Mouse (Mus musculus): Measurements from ENCODE around the gene Nrp2. TPM values are rescaled to one million over a fixed set of nuclear protein-coding genes. Genes with fewer than 3 reads are reported as not detected.

Nrp2 gene
- polyA plus RNA-seq, 1 experiment: 7.7 TPM

GRCm38 (mm10) chr1:62773105-62773920 is 70.2 kb downstream of the Nrp2 start:
- H3K4me3 ChIP-seq (ENCODE audit: insufficient read depth, low read length): no peak overlapping the region
- TF ChIP-seq CTCF (IDR thresholded peaks at IDR 0.05; ENCODE audit: extremely low read depth, insufficient read depth, low read length) (no peak), POLR2A (IDR thresholded peaks at IDR 0.05; ENCODE audit: extremely low read depth, insufficient read depth, low read length) (no peak)
- H3K4me1 ChIP-seq (ENCODE audit: control insufficient read depth, insufficient read depth, low read length): peaks cover 7% of the 10 kb centered on the region; the same call in 1 of the 2 replicates
- H3K27ac ChIP-seq (ENCODE audit: insufficient read depth, low read length): no peak overlapping the region

- no peak for TF ChIP-seq POLR2A (IDR thresholded peaks at IDR 0.05; ENCODE audit: extremely low read depth, insufficient read depth, low read length)
- no peak overlapping the region for H3K4me3 ChIP-seq (ENCODE audit: insufficient read depth, low read length)
These were observed 70.8 kb downstream of the Nrp2 start for GRCm38 (mm10) chr1:62773921-62774191.

DNA sequence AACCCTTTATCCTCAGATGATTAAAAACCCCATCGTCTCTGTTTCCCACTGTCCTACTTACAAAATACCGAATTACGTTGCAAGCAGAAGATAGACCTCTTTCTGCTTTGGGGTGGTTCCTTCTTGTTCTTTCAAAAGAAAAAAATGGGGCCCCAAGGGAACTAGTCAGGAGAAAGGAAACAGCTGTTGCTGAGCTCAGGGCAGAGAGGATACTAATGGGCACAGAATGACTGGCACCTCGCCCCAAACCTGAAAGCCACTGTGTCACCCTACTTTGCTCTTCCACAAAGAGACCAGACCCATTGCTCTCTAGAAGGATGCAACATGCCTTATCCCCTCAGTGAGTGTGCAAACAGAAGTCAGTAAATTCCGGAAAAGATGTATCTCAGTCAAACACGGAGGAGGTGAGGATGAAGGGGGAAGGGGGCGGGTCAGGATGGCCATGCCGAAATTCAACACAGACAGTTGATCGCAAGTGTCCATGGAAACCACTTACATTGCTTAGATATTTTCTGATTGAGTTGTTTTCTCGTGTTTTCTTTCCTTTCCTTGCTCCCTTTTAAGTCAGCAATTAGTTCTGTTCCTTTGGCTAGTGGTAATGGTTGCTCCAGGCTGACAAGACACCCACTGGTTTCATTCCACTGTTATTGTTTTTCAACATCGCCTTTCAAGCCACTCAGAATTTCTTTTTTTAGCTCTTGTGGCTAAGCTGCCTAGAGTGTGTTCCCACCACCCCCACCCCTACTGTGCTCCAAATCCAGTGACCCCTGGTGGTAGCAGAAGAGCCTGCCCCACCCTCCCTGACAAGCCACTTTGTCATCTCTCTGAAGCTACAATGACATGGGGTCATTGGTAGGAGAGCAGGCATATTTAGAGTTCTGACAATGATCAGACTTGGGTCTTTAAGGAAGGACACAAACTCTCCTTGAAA is 71.5 kb downstream of the Nrp2 start:
- Histone ChIP-seq H3K4me1 (ENCODE audit: control insufficient read depth, insufficient read depth, low read length) (peaks cover 7% of the 10 kb centered on the region; the same call in 1 of the 2 replicates), H3K27ac (ENCODE audit: insufficient read depth, low read length) (0 out of 2 replicates have a peak overlapping the region, but pooled peaks have one; percentile 3), H3K4me3 (ENCODE audit: insufficient read depth, low read length) (no peak overlapping the region)
- no peak for TF ChIP-seq CTCF (IDR thresholded peaks at IDR 0.05; ENCODE audit: extremely low read depth, insufficient read depth, low read length)
- no peak for TF ChIP-seq POLR2A (IDR thresholded peaks at IDR 0.05; ENCODE audit: extremely low read depth, insufficient read depth, low read length)

More at GRCm38 (mm10) chr1:62773921-62774191, 70.8 kb downstream of the Nrp2 start:
- H3K27ac ChIP-seq (ENCODE audit: insufficient read depth, low read length): no peak overlapping the region
- peaks cover 7% of the 10 kb centered on the region; the same call in 1 of the 2 replicates for H3K4me1 ChIP-seq (ENCODE audit: control insufficient read depth, insufficient read depth, low read length)

DNA sequence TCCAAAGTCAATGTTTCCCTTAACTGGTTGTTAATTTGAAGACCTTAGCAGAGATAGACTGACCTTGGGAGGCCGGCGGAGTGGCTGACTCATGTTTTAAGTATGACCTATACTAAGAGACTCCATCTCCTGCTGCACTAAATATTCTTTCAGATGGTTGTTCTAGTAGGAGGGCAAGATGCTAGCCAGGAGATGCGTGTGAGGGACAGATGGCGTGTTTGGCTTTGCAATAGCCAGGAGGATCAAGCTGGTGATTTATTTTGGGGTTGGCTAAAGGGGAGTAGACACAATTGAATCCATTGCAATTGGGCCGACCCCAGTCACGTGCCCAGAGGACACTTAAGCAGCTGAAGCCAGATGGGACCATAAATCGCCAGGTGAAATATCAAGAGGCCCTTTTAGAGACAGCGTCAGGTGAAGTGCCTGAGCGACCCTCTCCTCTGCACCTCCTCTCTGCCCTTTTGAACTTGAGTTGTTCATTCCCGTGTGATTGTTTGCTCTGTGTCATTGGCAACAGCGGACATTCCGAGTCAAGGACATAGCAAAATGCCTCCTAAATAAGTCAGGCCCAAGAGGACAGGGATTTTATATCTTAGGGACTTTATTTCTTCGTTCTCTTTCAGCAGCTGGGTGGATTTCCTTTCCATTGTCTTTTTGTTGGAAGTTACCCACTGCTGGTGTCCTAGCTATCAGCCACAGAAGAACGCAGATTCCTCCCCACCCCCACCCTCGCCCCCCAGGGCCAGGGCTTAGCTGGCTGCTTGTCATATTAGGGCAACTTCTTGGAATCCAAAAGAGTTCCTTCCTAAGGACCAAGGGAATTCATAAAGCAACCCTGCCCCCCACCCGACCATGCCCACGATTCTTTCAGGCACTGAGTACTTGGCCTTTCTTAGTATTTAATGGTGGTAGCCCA is 74.5 kb downstream of the Nrp2 start:
- H3K4me1 ChIP-seq (ENCODE audit: control insufficient read depth, insufficient read depth, low read length): peaks cover 7% of the 10 kb centered on the region; the same call in 1 of the 2 replicates
- no peak for TF ChIP-seq CTCF (IDR thresholded peaks at IDR 0.05; ENCODE audit: extremely low read depth, insufficient read depth, low read length)
- no peak for TF ChIP-seq POLR2A (IDR thresholded peaks at IDR 0.05; ENCODE audit: extremely low read depth, insufficient read depth, low read length)
- no peak overlapping the region for H3K27ac ChIP-seq (ENCODE audit: insufficient read depth, low read length)
- H3K4me3 ChIP-seq (ENCODE audit: insufficient read depth, low read length): no peak overlapping the region

DNA sequence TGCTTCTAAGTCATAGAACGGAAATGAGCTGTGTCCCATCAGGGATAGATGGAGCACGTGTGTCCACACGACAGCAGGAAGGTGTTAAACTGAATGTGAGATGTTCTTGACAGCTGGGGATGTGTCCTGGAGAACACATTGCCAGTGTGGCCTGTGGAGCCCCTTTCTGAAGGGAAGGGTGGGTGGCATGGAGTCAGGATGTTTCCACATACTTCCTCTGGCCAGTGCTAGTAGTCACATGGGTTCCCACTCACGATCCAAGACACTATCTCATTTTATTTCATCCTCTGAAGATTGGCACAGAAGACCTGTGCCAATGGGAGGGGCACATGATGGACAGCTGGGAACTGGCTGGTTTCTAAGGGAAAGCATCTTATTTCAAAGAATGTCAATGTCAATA is 75.8 kb downstream of the Nrp2 start:
- Histone ChIP-seq H3K27ac (ENCODE audit: insufficient read depth, low read length) (no peak overlapping the region), H3K4me1 (ENCODE audit: control insufficient read depth, insufficient read depth, low read length) (peaks cover 9% of the 10 kb centered on the region), H3K4me3 (ENCODE audit: insufficient read depth, low read length) (no peak overlapping the region)
- TF ChIP-seq POLR2A (IDR thresholded peaks at IDR 0.05; ENCODE audit: extremely low read depth, insufficient read depth, low read length): no peak
- TF ChIP-seq CTCF (IDR thresholded peaks at IDR 0.05; ENCODE audit: extremely low read depth, insufficient read depth, low read length): no peak

GRCm38 (mm10) chr1:62780068-62780761 is 77.1 kb downstream of the Nrp2 start:
- H3K27ac ChIP-seq (ENCODE audit: insufficient read depth, low read length): no peak overlapping the region
- H3K4me1 ChIP-seq (ENCODE audit: control insufficient read depth, insufficient read depth, low read length): peaks cover 3% of the 10 kb centered on the region
- no peak overlapping the region for H3K4me3 ChIP-seq (ENCODE audit: insufficient read depth, low read length)
- no peak for TF ChIP-seq POLR2A (IDR thresholded peaks at IDR 0.05; ENCODE audit: extremely low read depth, insufficient read depth, low read length)
- no peak for TF ChIP-seq CTCF (IDR thresholded peaks at IDR 0.05; ENCODE audit: extremely low read depth, insufficient read depth, low read length)

- no peak overlapping the region for H3K27ac ChIP-seq (ENCODE audit: insufficient read depth, low read length)
- peaks cover 1% of the 10 kb centered on the region; the same call in 1 of the 2 replicates for H3K4me1 ChIP-seq (ENCODE audit: control insufficient read depth, insufficient read depth, low read length)
- TF ChIP-seq CTCF (IDR thresholded peaks at IDR 0.05; ENCODE audit: extremely low read depth, insufficient read depth, low read length): no peak
- TF ChIP-seq POLR2A (IDR thresholded peaks at IDR 0.05; ENCODE audit: extremely low read depth, insufficient read depth, low read length): no peak
- no peak overlapping the region for H3K4me3 ChIP-seq (ENCODE audit: insufficient read depth, low read length)
These were observed 79.1 kb downstream of the Nrp2 start for GRCm38 (mm10) chr1:62782155-62782554.

DNA sequence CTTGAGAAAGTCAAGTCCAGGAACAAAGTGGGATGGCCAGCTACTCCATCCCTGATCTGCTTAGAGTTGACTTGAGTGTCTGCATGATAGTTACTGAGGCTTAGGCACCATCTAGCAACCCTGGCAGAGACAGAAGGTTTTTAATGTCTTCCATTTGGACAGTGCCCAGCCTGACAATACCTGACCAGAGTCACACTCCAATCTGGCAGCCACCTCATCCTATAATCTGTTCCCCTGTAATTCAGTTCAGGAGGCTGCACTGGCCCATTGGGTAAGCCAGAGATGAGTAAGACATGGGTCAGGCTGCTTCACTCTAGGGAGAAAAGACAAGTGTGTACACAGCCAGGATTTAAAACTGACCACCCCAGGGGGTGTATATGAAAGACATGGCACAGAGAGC is 79.5 kb downstream of the Nrp2 start:
- Histone ChIP-seq H3K27ac (ENCODE audit: insufficient read depth, low read length) (no peak overlapping the region), H3K4me3 (ENCODE audit: insufficient read depth, low read length) (no peak overlapping the region), H3K4me1 (ENCODE audit: control insufficient read depth, insufficient read depth, low read length) (peaks cover 1% of the 10 kb centered on the region; the same call in 1 of the 2 replicates)
- TF ChIP-seq CTCF (IDR thresholded peaks at IDR 0.05; ENCODE audit: extremely low read depth, insufficient read depth, low read length): no peak
- no peak for TF ChIP-seq POLR2A (IDR thresholded peaks at IDR 0.05; ENCODE audit: extremely low read depth, insufficient read depth, low read length)
